Mouse (Mus musculus) kidney, adult 2 months (tissue): ENCODE results near the gene Pde4c. TPM values are rescaled to one million over a fixed set of nuclear protein-coding genes. Genes with fewer than 3 reads are reported as not detected.

Experiments used
- DNase-seq: peaks from one replicate; pipeline ENCODE4 v3.0.0; 2021
- H3K27ac ChIP-seq: fragments of 200-500 bp; 2 replicates; pipeline ENCODE4 v1.5.1; 2012; ENCODE audit warnings: low read depth, low read length, control low read depth, inconsistent platforms; ENCODE audit not compliant: insufficient read depth
- H3K27me3 ChIP-seq: fragments of 200-500 bp; replicated peaks from 2 replicates; pipeline ENCODE4 v1.6.1; 2012; ENCODE audit warnings: mild to moderate bottlenecking, moderate library complexity, low read length, inconsistent platforms; ENCODE audit not compliant: control insufficient read depth, insufficient read depth
- H3K36me3 ChIP-seq: fragments of 200-500 bp; 2 replicates; pipeline ENCODE4 v1.6.1; 2012; ENCODE audit warnings: mild to moderate bottlenecking, moderate library complexity, low read length, inconsistent platforms; ENCODE audit not compliant: control insufficient read depth, insufficient read depth
- H3K4me1 ChIP-seq: fragments of 200-500 bp; 2 replicates; pipeline ENCODE4 v1.6.1; 2011; ENCODE audit warnings: low read length; ENCODE audit not compliant: control insufficient read depth, insufficient read depth
- H3K4me3 ChIP-seq: fragments of 200-500 bp; 2 replicates; pipeline ENCODE4 v1.5.1; 2011; ENCODE audit warnings: mild to moderate bottlenecking, low read depth, low read length, control low read depth; ENCODE audit not compliant: insufficient read depth
- CTCF ChIP-seq: fragments of 200-500 bp; conservative IDR thresholded peaks from 2 replicates; pipeline ENCODE4 v1.5.1; 2011; ENCODE audit warnings: low read depth, mild to moderate bottlenecking, control low read depth, low read length, moderate library complexity, mixed read lengths; ENCODE audit not compliant: insufficient read depth, insufficient read length
- POLR2A ChIP-seq: fragments of 200-500 bp; IDR thresholded peaks from one replicate; pipeline ENCODE4 v1.6.1; 2011; ENCODE audit warnings: low read depth, low read length, control low read depth
- WGBS: fragments of 180-500 bp; shearing (Covaris S2); methylation state at CpG from one replicate; pipeline ENCODE4 v1.1.7; 2018; 5-methylcytosine and 5-hydroxymethylcytosine counted together
- polyA plus RNA-seq: library from polyadenylated mRNA; depleted of rRNA; stranded (reverse); fragments of >200 nt; gene quantifications from 2 replicates; pipeline ENCODE4 v1.2.3, GENCODE M21; 2012

Gene Pde4c
- polyA plus RNA-seq, 1 experiment: 81.6 TPM

- no peak overlapping the region for H3K27ac ChIP-seq
- DNase-seq: no peak
- no peak for TF ChIP-seq CTCF
- TF ChIP-seq POLR2A: no peak
- no peak overlapping the region for H3K4me3 ChIP-seq
- 81% methylated on average over 12 of the region's 12 CpGs for WGBS
- H3K36me3 ChIP-seq: peaks cover 1% of the 10 kb centered on the region; the same call in 1 of the 2 replicates
- no peaks in the 10 kb centered on the region for H3K27me3 ChIP-seq
- H3K4me1 ChIP-seq: peaks cover 15% of the 10 kb centered on the region
These were observed 46.3 kb downstream of the Pde4c start for GRCm38 (mm10) chr8:70769858-70770257.

GRCm38 (mm10) chr8:70770748-70771147, 47.2 kb downstream of the Pde4c start:
- no peak for TF ChIP-seq POLR2A
- no peak for TF ChIP-seq CTCF

GRCm38 (mm10) chr8:70771217-70771616, 47.7 kb downstream of the Pde4c start:
- no peak for TF ChIP-seq POLR2A
- no peak for TF ChIP-seq CTCF
- Histone ChIP-seq H3K27ac (no peak overlapping the region), H3K36me3 (peaks cover 1% of the 10 kb centered on the region; the same call in 1 of the 2 replicates), H3K4me1 (peaks cover 21% of the 10 kb centered on the region), H3K4me3 (no peak overlapping the region), H3K27me3 (no peaks in the 10 kb centered on the region)
- DNase-seq: no peak
- WGBS: 84% methylated on average over 7 of the region's 7 CpGs

More at GRCm38 (mm10) chr8:70770748-70771147, 47.2 kb downstream of the Pde4c start:
- no peak for DNase-seq
- Histone ChIP-seq H3K27ac (no peak overlapping the region), H3K4me3 (no peak overlapping the region), H3K36me3 (peaks cover 1% of the 10 kb centered on the region; the same call in 1 of the 2 replicates), H3K27me3 (no peaks in the 10 kb centered on the region), H3K4me1 (peaks cover 21% of the 10 kb centered on the region)
- WGBS: 96% methylated on average over 13 of the region's 13 CpGs

GRCm38 (mm10) chr8:70772075-70772474, 48.6 kb downstream of the Pde4c start:
- peaks cover 1% of the 10 kb centered on the region; the same call in 1 of the 2 replicates for H3K36me3 ChIP-seq
- DNase-seq: no peak
- TF ChIP-seq POLR2A (no peak), CTCF (no peak)
- H3K27me3 ChIP-seq: no peaks in the 10 kb centered on the region
- H3K27ac ChIP-seq: no peak overlapping the region
- H3K4me1 ChIP-seq: peaks cover 15% of the 10 kb centered on the region
- 95% methylated on average over 13 of the region's 13 CpGs for WGBS
- no peak overlapping the region for H3K4me3 ChIP-seq

- Histone ChIP-seq H3K4me3 (no peak overlapping the region), H3K4me1 (peaks cover 17% of the 10 kb centered on the region; the same call in 1 of the 2 replicates), H3K27me3 (no peaks in the 10 kb centered on the region), H3K36me3 (peaks cover 1% of the 10 kb centered on the region; the same call in 1 of the 2 replicates), H3K27ac (no peak overlapping the region)
- no peak for DNase-seq
- TF ChIP-seq POLR2A (no peak), CTCF (no peak)
- 80% methylated on average over 9 of the region's 9 CpGs for WGBS
These were observed 49.4 kb downstream of the Pde4c start for GRCm38 (mm10) chr8:70772890-70773289.

GRCm38 (mm10) chr8:70773410-70773809, 49.9 kb downstream of the Pde4c start:
- 77% methylated on average over 5 of the region's 5 CpGs for WGBS
- H3K27me3 ChIP-seq: no peaks in the 10 kb centered on the region
- no peak overlapping the region for H3K27ac ChIP-seq
- H3K36me3 ChIP-seq: peaks cover 1% of the 10 kb centered on the region; the same call in 1 of the 2 replicates
- peaks cover 20% of the 10 kb centered on the region; the same call in 1 of the 2 replicates for H3K4me1 ChIP-seq
- no peak overlapping the region for H3K4me3 ChIP-seq
- no peak for TF ChIP-seq POLR2A
- no peak for TF ChIP-seq CTCF
- DNase-seq: no peak

GRCm38 (mm10) chr8:70773833-70774232, 50.3 kb downstream of the Pde4c start:
- no peak overlapping the region for H3K4me3 ChIP-seq
- H3K27ac ChIP-seq: no peak overlapping the region
- TF ChIP-seq POLR2A (no peak), CTCF (no peak)
- peaks cover 20% of the 10 kb centered on the region; the same call in 1 of the 2 replicates for H3K4me1 ChIP-seq
- DNase-seq: peak; percentile 92
- H3K36me3 ChIP-seq: peaks cover 1% of the 10 kb centered on the region; the same call in 1 of the 2 replicates
- WGBS: 29% methylated on average over 9 of the region's 9 CpGs
- H3K27me3 ChIP-seq: no peaks in the 10 kb centered on the region
